Mouse (Mus musculus) urinary bladder, postnatal 0 days (tissue): ENCODE results near the gene Cyp2a4. TPM values are rescaled to one million over a fixed set of nuclear protein-coding genes. Genes with fewer than 3 reads are reported as not detected.

Experiments
- polyA plus RNA-seq: library from polyadenylated mRNA; unstranded; fragments of >200 nt; fragmentation: Nextera tagmentation; extraction: Ambion mirVana; gene quantifications from 2 replicates; pipeline ENCODE4 v1.2.1, GENCODE M21; 2015

Gene Cyp2a4
- polyA plus RNA-seq, result not detected in 2 replicates

DNA sequence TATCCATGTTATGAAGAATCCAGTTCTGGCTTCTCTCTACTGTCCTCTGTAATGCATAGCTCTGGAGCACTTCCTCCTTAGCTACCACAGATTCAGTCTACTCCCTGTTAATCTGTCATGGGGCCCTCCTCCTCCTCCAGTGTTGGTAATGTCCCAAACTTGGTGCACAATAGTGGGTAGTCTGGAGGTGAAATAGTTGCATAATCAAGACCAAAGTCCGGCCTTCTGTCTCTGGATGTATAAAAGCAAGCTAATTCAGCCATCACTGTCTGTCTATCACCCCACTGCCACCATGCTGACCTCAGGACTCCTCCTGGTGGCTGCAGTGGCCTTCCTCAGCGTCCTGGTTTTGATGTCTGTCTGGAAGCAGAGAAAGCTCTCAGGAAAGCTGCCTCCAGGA lies at the start of gene Cyp2a4:
Gene Cyp2a4, plus strand, starts transcription at position 244 of the 400 bp plus-strand sequence.

DNA sequence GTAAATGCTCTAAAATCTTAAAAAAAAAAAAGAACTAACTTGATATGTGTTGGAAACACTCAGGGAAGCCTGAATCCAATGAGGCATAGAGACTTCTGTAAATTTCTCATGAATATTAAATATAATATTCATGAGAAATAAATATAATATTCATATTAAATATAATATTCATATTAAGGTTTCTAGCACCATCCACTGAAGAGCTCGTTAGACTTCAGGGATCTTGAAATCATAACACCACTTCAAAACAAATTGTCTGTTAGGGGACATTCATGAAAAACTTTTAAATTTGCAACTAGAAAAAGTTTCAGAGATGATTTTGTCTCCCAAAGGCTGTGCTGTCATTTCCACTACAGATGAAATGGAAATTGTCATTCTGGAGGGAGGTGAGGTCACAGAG lies 46.9 kb upstream of the Cyp2a4 start, which contains the start of gene Vmn1r184:
Gene Vmn1r184, plus strand, starts transcription at position 301 of the 400 bp plus-strand sequence.

Other genes with a start within 250 kb of the Cyp2a4 start
- not detected in 2 replicates for gene Cyp2b13, start 245.7 kb upstream of the Cyp2a4 start, polyA plus RNA-seq
- gene Cyp2b9, start 133.8 kb upstream of the Cyp2a4 start, polyA plus RNA-seq, result 0.06 TPM in 1 of 2 replicates, not detected in the other
- not detected in 2 replicates for gene Vmn1r184, start 46.8 kb upstream of the Cyp2a4 start, polyA plus RNA-seq
- not detected in 2 replicates for gene Nlrp9c, start 96.5 kb downstream of the Cyp2a4 start, polyA plus RNA-seq
- gene Nlrp4a, start 127.9 kb downstream of the Cyp2a4 start, polyA plus RNA-seq, result not detected in 2 replicates
- not detected in 2 replicates for gene Nlrp9a, start 227.9 kb downstream of the Cyp2a4 start, polyA plus RNA-seq